Mouse (Mus musculus): ENCODE data around the gene Cacnb1.

The Cacnb1 gene

DNA sequence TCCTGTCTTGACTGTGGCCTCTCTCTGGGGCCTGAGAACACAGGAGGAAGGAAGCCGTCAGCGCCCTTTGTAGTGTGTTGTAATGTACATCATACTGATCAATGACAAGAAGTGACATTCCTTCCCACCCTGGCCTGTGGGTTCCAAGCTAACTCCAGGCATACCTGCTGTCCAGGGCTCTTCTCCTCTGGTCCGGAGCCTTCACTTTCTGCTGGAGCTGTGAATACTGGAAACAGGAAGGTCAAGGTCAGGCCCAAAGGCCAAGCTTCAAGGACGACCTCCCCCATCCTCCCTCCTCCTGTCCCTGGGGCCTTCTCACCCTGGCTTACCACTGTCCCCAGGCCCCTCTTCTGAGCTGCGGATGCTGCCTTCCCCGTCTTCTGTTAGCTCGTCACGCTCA is 18.1 kb upstream of the Cacnb1 start:
- no peak for DNase-seq (ENCODE audit: low spot score)

DNA sequence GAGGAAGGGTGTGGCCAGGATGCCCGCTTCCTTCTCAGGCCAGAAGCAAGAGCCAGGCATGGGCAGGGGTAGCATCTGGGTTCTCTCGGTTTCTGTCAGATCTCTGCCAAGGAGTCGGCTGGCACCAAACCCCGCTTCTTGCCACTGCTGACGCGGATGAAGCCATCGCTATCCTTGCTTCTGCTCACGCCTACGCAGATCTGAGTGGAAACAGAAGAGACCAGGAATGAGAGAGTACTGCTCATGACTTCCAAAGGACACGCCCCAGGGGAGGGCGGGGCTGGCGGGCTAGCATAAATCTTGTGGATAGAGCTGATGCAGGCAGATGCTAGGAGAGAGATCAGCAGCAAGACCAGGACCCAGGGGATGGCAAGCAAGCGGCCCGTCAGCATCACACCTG is 15.0 kb upstream of the Cacnb1 start:
- DNase-seq (ENCODE audit: low spot score), result no peak

GRCm38 (mm10) chr11:98035977-98036377 is 13.1 kb upstream of the Cacnb1 start:
- DNase-seq (ENCODE audit: low spot score), result peak; percentile 71

DNA sequence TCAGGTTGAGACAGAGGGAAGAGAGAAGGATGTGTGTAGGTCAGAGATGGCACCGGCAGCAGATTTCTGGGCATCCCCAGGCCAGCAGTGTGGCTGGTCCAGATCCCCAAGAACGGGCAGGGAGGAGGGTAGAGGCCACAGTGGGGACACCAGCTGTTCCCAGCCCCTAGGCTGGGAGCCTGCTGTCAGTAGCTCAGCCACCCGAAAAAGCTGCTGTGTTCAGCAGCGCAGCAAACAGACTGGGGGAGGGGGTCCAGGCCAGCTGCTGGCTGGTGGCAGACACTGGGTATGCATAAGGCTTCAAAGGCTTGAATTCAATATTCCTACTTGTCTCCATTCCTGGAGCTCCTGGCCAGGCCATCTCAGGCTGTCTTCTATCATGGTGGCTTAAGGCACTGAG is 12.0 kb upstream of the Cacnb1 start:
- DNase-seq (ENCODE audit: low spot score), result peak; percentile 28

DNA sequence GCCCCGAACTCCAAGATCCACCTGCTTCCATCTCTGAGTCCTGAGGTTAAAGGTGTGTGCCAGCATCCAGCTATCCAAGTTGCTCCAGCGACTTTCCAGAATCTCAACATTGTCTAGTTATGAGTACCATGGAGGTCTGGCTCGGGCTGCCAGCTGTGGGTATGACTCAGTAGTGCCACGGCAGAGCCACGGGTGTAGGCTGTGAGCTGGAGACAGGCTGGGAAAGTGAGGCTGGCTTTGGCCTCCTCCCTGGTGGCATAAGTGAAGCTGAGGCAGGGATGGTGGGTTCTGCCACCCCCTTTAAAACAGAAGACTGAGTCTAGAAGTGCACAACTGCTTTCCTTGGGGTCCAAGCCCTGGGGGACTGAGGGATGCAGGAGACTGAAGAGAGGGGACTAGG is 11.2 kb upstream of the Cacnb1 start:
- no peak for DNase-seq (ENCODE audit: low spot score)

DNA sequence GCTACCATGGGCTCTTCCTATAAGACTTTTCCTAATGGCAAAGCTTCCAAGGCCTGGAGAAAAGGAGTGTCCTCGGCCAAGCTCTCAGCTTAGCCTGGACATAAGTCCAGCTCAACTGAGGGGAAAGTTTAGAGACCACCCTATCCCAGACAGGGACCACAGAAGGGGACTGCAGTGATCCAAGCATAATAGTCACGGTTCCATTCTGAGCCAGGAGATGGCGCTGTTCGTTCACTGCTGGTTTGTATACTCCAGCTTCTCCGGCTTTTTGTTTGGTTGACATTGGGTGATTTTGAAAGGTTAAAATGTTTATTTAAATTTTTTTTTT is 8.6 kb upstream of the Cacnb1 start:
- DNase-seq (ENCODE audit: low spot score), result peak; percentile 93

DNA sequence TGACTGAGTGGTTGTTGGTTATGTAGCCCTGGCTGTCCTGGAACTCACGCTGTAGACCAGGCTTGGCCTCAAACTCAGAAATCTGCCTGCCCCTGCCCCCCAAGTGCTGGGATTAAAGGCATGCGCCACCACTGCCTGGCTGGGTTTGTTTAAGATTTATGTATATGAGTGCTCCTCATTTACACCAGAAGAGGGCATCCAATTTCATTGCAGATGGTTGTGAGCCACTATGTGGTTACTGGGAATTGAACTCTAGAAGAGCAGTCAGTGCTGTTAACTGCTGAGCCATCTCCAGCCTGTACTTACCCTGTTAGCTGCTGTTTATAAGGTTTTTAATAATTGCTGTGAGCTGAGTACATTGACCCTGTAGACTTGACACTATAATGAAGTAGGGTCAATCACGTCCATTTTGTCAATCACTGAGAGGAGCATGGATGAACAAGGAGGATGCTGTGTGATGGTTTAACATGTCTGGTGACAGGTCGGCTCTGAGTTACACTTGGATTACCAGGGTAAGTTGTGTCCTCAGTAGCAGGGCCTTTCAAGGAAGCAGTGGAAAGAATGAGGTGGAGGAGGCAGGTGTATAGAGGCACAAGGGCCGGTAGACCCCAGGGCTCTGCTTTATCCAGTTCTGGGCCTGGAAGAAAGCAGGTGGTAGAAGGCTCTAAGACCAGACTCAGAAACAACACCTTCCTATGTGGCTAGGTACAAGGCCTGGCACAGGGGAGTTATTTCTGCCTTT is 8.0 kb upstream of the Cacnb1 start:
- DNase-seq (ENCODE audit: low spot score), result no peak

- no peak for DNase-seq (ENCODE audit: low spot score)
These were observed 5.0 kb upstream of the Cacnb1 start for GRCm38 (mm10) chr11:98027785-98028184.

GRCm38 (mm10) chr11:98027297-98027688 is 4.5 kb upstream of the Cacnb1 start:
- no peak for DNase-seq (ENCODE audit: low spot score)

DNA sequence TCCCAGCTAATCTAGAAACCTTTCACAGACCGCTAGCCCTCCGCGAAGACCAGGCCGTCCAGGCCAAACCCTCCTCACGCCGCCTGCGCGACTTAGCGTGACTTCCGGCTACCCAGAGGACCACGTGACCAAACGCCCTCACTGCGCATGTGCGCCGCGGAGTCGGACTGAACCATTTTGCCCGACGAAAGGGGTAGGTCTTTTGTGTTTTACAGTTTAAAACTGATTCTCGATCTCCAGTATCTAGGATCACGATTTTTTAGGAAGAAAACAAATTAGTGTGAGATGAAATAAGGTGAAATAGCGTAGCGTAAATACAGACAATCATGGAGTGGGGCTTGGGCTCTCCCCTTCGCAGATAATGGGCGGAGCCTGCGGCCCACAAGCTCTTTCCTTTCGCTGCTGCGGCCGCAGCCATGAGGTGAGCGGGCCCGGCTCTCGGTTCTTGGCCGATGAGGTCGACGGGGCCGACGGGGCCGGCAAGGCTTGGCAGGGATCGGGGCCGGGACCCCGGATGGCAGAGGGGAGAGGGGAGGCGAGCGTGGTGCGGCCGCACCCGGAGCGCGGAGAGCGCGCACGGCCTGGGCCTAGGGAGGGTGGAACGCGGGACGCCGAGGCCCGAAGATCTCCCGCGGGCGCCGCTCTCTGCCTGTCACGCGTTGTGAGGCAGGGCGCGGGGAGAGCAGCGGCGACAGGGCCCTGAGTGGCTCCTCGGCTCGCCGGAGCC is 3.9 kb upstream of the Cacnb1 start, which contains the start of gene Rpl19:
Gene Rpl19, plus strand, starts transcription at position 141 of the 727 bp plus-strand sequence.
- peak; percentile 94 for DNase-seq (ENCODE audit: low spot score)

DNA sequence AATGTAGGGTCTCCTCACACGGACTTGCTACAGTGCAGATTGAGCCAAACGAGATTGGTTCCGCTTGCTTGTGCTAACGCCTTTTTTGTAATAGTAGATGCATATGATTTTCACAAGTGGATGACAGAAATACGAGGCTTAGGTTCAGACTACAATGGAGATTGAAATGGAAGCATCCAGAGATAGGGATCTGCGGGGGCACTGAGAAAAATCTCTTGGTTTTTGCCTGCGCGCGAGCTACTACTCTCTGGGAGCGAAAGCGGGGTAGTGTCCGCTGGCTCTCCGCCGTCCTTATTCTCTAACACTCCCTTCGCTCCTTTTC is 3.4 kb upstream of the Cacnb1 start:
- no peak for DNase-seq (ENCODE audit: low spot score)

DNA sequence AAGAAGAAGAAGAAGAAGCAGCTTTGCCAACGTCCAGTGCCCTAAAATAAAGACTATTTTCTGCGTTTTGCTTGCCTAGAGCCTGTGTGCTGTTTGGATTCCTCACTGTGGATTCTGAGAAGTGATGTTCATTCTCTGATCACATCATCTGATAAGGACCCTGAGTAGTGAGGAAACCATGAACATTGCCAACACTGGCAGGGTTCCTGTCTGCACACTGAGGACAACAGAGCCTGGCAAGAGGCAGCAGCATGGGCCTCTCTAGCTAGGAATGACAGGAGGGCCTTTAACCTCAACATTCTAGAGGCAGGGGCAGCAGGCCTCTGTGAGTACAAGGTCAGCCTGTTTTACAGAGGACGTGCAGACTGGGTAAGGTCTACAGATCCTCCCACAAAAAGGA is 1.7 kb upstream of the Cacnb1 start:
- no peak for DNase-seq (ENCODE audit: low spot score)

- no peak for DNase-seq (ENCODE audit: low spot score)
These were observed 630 bp downstream of the Cacnb1 start for GRCm38 (mm10) chr11:98022253-98022554.

DNA sequence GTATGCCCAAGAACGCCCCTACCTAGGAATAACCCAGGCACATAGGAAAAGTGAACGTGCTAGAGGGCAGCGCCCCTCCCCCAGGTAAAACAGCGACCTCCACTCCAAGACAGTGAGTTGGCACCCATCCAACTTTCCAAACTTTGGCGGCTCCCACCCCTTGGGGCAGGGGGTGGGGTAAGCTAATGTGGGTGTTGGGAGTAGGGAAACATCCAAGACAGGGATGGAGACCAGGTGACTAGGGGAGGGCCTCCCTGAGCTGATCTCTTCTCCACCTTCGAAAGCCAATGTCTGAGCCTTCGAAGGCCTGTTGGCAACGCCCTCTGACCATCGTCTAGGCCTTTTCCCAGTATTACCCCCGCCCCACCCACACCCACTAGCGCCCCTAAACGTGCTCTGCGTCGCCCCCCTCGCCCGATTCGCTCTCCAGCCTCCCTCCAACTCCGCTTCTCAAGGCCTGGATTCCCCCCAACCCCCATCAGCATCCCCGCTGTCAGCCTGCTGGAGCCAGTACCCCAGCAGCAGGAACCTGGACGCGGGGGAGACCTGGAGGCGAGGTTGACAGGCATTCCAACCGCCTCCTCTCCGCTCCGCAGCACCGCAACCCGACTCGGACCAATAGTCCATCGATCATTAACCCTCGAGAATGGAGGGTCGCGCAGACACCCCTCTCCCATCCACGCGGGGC is 1.1 kb downstream of the Cacnb1 start:
- DNase-seq (ENCODE audit: low spot score), result peak; percentile 46

DNA sequence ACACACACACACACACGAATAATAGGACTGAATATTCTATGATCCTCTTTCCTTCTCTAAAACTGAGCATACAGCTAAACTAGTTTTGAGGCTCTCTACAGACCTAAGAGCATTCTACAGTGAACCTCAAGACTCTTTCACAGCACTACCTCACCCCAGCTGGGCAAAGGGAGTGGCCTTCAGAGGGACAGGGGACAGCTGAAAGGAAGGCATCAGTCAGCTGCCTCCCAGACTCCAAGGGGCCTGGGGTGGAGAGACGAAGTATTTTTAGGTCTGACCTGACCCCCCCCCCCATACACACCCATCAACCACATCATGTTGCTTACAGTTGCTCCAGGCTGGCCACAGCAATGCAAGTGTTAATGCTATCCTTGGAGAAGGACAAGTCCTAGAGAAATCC is 1.7 kb downstream of the Cacnb1 start:
- DNase-seq (ENCODE audit: low spot score), result no peak

DNA sequence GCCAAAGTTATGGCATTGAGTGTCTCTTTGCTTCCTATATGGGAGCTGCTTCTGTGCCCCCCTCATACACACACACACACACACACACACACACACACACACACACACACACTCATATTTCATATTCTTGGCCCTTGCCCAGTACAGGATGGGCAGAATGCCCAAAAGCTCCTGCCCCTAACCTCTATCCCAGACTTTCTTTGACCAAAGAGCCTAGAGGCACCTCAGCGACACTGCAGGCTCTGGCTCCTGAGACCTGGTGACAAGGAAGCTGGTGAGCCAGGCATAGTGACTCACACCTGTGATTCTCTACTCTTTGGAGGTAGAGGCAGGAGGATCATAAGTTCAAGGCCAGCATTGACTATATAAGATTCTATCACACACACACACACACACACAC is 2.1 kb downstream of the Cacnb1 start:
- no peak for DNase-seq (ENCODE audit: low spot score)

DNA sequence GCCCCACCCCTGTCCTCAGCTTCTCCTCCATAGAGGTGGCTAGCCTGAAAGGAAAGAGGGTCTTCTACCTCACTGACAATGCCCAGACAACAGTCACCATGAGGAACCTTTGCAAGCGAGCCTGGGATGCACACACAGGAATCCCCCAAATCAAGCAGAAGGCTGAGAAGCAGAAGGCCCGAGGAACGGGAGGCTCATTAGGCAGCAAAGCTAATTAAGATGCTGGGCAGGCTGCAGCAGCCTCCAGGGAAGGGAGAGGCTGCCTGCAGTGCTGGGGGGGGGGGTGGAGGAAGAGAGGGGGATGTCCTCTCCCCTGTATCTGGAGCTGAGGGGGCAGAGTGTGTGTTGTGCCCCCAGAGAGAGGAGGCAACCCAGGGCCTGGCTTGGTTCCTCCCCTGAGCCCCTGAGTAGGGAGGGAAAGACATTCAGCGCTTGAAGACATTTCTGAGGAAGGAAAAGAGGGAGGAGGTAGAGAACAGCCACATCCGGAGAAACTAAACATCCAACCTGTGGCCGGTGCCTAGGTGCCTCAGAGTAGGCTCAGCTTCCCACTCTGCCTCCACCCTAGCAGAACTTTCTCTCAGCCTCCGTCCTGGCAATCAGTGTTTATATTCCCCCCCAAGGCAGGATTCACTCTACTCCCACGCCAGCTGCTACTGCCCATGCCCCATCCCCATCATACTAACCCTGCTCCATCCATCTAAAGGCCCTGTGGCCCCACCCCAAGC is 2.8 kb downstream of the Cacnb1 start:
- DNase-seq (ENCODE audit: low spot score), result no peak

DNA sequence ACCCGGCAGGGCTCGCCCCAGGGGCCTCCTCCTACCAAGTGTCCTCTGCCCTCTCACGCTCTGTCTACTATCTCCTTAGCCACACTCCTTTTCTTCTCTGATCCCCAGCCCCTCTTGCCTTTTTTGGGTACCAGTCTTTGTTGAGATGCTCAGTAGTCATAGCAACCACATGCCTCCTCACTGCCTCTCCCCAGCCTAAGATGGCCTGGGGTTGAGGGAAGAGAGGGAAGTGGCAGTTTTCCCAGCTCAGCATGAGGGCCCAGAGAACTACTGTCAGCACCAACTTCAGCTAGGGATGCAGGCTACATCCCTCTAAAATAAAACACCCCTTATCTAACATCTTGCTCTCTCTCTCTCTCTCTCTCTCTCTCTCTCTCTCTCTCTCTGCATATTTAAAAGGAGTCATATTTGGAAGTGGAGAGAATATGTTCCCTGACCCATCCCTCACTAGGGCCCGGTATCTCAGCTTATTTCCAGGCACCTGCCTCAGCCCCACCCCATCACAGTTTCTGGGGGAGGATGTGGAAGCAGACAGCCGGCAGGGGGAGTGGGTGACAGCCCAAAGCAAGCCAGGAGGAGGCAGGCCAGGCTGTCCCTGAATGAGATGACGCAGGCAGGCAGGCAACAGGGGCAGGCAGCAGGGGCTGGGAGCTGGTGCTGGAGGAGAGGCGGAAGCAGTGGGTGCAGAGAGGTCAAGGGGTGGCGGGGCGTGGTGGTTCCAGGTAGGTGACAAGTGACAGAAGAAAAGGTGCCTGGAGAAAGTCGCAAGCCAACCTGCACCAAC is 3.8 kb downstream of the Cacnb1 start:
- peak; percentile 49 for DNase-seq (ENCODE audit: low spot score)

DNA sequence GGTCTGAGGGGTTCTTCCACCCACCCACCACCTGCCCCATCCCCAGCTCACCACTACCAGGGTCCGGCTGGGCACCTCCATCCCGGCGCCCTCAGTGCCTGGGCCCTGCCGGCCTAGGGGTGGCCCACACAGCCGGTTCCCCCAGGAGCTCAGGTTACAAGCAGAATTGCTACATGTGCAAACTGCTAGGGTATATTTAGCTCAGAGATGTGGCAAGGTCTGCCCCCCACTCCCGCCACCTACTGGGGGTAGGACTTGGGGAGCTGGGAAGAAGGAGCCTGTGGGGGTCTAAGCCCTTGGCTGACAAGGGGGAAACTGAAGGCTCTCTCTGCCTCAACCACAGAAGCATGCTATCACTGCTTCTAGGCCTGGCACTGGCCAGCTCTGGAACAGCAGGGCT is 4.6 kb downstream of the Cacnb1 start:
- DNase-seq (ENCODE audit: low spot score), result no peak

- no peak for DNase-seq (ENCODE audit: low spot score)
These were observed 6.0 kb downstream of the Cacnb1 start for GRCm38 (mm10) chr11:98016824-98017223.

DNA sequence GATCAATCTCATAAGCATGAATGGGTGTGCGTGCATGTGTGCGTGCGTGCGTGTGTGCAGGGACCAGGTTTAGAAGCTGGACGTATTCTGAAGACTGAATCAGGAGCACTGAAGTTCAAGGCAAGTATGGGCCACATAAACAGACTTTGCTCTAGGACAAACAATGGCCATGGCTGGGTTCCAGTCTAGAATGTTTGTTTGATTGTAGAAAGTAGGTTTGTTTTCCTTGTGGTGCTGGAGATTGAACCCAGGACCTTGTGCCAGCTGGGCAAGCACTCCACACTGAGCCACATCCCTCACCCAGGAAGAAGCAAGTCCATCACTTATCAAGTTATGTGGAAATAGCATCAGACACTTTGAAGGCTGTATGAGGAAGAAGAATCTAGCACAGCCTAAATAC is 6.7 kb downstream of the Cacnb1 start:
- no peak for DNase-seq (ENCODE audit: low spot score)

DNA sequence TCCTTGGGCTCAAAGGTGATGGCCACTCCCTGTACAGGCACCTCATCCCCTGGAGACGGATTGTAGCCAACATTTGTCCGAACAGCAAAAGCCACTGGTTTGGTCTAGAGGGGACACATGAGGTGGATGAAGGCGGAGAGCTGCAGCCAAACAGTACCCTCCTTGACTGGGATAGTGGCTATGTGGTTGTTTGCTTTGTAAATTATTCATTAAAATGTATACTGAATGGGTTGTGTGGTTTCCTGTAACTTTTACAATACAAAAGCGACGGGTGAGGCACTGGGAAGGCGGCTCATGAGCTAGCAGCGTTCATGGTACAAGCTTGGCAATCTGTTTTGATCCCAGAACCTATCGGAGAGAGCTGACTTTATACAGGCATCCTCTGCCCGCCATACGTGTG is 10.0 kb downstream of the Cacnb1 start:
- DNase-seq (ENCODE audit: low spot score), result no peak

Measured in embryo, embryonic 10.5 days (tissue).